14 mouse cellular contexts compared by ENCODE assay signal in genomic region chr15:40368746-40369145, GRCm38 (mm10).
"Had no signal": no experiment of that assay in that cellular context is flagged by ENCODE, and none has a peak within 500 bp of the region (broad histone marks: within the 10 kb centered on the region; RNA-seq: fewer than 3 reads in every experiment).

No protein-coding gene starts in this region.

- H3K27me3 ChIP-seq: intestine, embryonic 15.5 days; liver, embryonic 13.5 days; lung, embryonic 15.5 days had no signal

- DNase-seq: kidney, adult 11 months; kidney, adult 9 months; kidney, postnatal 36 days; layer of hippocampus, postnatal 36 days; liver, embryonic 13.5 days; lung, postnatal 4 days; midbrain, embryonic 14.5 days; thymus, adult 18-20 months; thymus, postnatal 36 days had no signal

- ATAC-seq: intestine, embryonic 15.5 days had no signal

- H3K36me3 ChIP-seq: intestine, embryonic 15.5 days; liver, embryonic 13.5 days; lung, embryonic 15.5 days had no signal

- H3K9ac ChIP-seq: intestine, embryonic 15.5 days; liver, embryonic 13.5 days; lung, embryonic 15.5 days had no signal

- H3K9me3 ChIP-seq: intestine, embryonic 15.5 days; liver, embryonic 13.5 days; lung, embryonic 15.5 days had no signal

- H3K4me3 ChIP-seq: intestine, embryonic 15.5 days; left cerebral cortex, adult 2 months; liver, embryonic 13.5 days; lung, embryonic 15.5 days had no signal

- H3K4me2 ChIP-seq: intestine, embryonic 15.5 days; liver, embryonic 13.5 days; lung, embryonic 15.5 days; midbrain, embryonic 11.5 days had no signal

- H3K4me1 ChIP-seq: intestine, embryonic 15.5 days; liver, embryonic 13.5 days had no signal

- H3K27ac ChIP-seq: intestine, embryonic 15.5 days; left cerebral cortex, adult 2 months; liver, embryonic 13.5 days; lung, embryonic 15.5 days; stomach, postnatal 0 days had no signal
